Mouse (Mus musculus) thymus, adult 2 months (tissue): ENCODE results near the gene Auts2.

Source experiments
- CTCF ChIP-seq: fragments of 200-500 bp; IDR thresholded peaks from 2 replicates; pipeline ENCODE4 v1.5.1; 2012; ENCODE audit warnings: mild to moderate bottlenecking, control low read depth, low read length, moderate library complexity, borderline replicate concordance; ENCODE audit not compliant: control insufficient read depth, poor library complexity, insufficient read depth; ENCODE audit errors: extremely low read depth
- POLR2A ChIP-seq: fragments of 200-500 bp; IDR thresholded peaks from 2 replicates; pipeline ENCODE4 v1.6.1; 2012; ENCODE audit warnings: mild to moderate bottlenecking, low read length, control low read depth, moderate library complexity; ENCODE audit not compliant: control insufficient read depth, poor library complexity, insufficient read depth; ENCODE audit errors: extremely low read depth

DNA sequence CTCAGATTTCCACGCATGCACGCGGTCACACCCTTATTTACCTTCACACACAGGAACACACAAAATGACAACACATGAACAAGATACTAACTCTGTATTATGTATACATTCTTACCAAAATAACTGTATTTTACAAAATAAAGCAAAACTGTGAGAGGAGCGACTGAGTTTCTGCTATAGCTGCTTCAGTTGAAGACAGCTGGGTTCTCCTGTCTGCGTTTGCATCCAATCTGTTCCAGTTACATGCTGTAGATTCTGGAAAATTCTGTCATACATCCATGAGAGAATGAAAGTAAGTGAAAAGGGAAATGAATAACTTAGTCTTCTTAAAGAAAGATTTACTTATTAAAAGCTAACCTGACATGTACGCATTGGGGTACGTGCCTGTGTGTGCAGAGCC is 844.2 kb downstream of the Auts2 start:
- TF ChIP-seq CTCF, result no peak
- TF ChIP-seq POLR2A, result no peak
